Mouse (Mus musculus): ENCODE results near the gene Catsper3. TPM values are rescaled to one million over a fixed set of nuclear protein-coding genes. Genes with fewer than 3 reads are reported as not detected.

Catsper3 gene
- polyA plus RNA-seq, 1 experiment = not detected

DNA sequence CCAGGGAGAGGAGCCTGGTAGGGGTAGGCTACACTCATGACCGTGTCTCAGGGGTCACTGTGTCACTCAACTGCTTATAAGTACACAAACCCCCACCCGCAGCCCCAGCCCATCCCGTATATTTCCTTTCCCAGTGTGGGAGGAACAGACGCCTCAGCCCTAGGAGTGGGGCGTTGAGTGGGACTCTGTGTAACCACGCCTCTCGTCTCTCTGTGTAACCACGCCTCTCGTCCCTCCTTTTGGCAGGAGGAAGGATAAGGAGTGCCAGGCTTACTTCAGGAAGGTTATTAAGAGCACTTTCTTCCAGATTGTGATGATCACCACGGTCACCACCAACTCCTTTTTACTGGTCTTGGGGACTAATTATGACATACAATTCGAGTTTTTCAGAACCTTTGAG, 1.8 kb downstream of the Catsper3 start:
- no peak for TF ChIP-seq GATA1 (IDR thresholded peaks at IDR 0.05; ENCODE audit: borderline replicate concordance, low read length)
- no peak for TF ChIP-seq FLI1 (IDR thresholded peaks at IDR 0.05; ENCODE audit: low read length)
- Histone ChIP-seq H3K4me1 (no peaks in the 10 kb centered on the region), H3K36me3 (replicated peaks; ENCODE audit: low read length) (no peaks in the 10 kb centered on the region), H3K4me3 (replicated peaks) (no peak overlapping the region), H3K9me3 (peaks cover 32% of the 10 kb centered on the region), H3K27me3 (replicated peaks) (no peaks in the 10 kb centered on the region)

DNA sequence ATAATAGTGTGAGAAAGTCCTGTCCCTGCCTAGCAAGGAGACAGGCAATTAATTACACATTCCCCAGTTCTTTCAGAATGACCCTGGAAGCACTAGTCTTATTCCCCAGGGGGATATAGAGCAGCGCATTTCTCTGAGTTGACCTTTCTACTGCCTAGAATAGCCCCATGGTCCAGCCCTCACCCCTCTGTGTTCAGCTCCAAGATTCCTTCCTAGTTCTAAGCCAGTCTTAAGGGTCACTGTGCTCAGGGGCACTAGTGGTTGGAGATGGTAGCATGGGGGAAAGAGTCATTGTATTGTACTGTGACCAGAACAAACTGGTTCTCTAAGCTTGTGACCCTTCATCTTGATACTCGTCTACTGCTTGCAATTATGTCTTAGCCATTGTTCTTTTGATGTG, 16.9 kb downstream of the Catsper3 start:
- H3K4me3 ChIP-seq (replicated peaks) = no peak overlapping the region
- TF ChIP-seq FLI1 (IDR thresholded peaks at IDR 0.05; ENCODE audit: low read length) (no peak), GATA1 (IDR thresholded peaks at IDR 0.05; ENCODE audit: borderline replicate concordance, low read length) (no peak)
- no peaks in the 10 kb centered on the region for H3K36me3 ChIP-seq (replicated peaks; ENCODE audit: low read length)
- peaks cover 14% of the 10 kb centered on the region for H3K27me3 ChIP-seq (replicated peaks)
- peaks cover 18% of the 10 kb centered on the region for H3K9me3 ChIP-seq
- no peaks in the 10 kb centered on the region for H3K4me1 ChIP-seq

DNA sequence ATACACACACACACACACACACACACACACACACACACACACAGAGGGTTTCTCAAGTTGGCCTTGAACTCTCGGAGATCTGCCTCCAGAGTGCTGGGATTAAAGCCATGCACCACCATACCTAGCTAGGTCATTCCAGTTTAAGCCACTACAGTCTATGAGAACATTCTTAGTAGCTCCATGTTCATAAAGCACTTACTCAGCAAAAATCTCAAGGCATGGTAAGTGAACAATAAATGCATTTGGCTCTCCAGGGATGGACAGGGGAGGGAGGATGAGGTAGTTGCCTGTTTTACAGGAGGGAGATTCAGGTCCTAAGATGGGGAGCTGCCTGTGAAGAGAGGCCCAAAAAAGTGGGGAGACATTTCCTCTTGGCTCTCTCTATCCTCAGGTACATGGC, 19.6 kb downstream of the Catsper3 start:
- H3K4me3 ChIP-seq (replicated peaks) = no peak overlapping the region
- no peaks in the 10 kb centered on the region for H3K4me1 ChIP-seq
- peaks cover 18% of the 10 kb centered on the region for H3K9me3 ChIP-seq
- peaks cover 18% of the 10 kb centered on the region for H3K27me3 ChIP-seq (replicated peaks)
- no peak for TF ChIP-seq GATA1 (IDR thresholded peaks at IDR 0.05; ENCODE audit: borderline replicate concordance, low read length)
- TF ChIP-seq FLI1 (IDR thresholded peaks at IDR 0.05; ENCODE audit: low read length) = no peak
- no peaks in the 10 kb centered on the region for H3K36me3 ChIP-seq (replicated peaks; ENCODE audit: low read length)

DNA sequence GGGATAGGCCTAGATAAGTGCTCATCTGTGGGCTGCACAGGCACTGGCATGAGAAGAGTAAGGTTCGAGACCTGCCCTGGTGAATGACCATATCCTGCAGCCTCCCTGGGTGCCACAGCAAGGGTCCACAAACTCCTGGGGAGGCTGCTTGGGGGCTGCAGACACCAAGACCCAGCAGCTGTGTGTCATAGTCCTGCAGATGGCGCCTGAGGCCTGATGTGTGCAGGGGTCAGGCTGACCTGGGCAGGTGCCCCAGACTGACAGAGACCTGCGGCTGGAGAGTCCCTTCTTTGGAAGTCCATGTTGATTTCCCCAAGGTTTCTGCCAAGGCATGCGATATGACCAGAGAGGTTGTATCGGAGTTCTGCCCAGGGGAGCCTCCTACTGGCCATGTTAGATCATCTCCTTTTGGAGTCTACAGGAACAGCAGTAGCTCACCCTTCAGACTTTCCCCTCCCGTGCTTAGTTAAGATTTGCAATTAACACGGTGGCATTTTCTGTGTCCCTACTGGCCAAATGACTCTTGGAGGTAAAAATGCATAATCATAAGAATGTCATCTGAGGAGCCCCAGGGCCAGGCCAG, 24.8 kb downstream of the Catsper3 start:
- Histone ChIP-seq H3K4me3 (replicated peaks) (no peak overlapping the region), H3K27me3 (replicated peaks) (peaks cover 42% of the 10 kb centered on the region), H3K9me3 (peaks cover 2% of the 10 kb centered on the region; the same call in 1 of the 2 replicates), H3K4me1 (no peaks in the 10 kb centered on the region), H3K36me3 (replicated peaks; ENCODE audit: low read length) (no peaks in the 10 kb centered on the region)
- TF ChIP-seq GATA1 (IDR thresholded peaks at IDR 0.05; ENCODE audit: borderline replicate concordance, low read length) = no peak
- no peak for TF ChIP-seq FLI1 (IDR thresholded peaks at IDR 0.05; ENCODE audit: low read length)

DNA sequence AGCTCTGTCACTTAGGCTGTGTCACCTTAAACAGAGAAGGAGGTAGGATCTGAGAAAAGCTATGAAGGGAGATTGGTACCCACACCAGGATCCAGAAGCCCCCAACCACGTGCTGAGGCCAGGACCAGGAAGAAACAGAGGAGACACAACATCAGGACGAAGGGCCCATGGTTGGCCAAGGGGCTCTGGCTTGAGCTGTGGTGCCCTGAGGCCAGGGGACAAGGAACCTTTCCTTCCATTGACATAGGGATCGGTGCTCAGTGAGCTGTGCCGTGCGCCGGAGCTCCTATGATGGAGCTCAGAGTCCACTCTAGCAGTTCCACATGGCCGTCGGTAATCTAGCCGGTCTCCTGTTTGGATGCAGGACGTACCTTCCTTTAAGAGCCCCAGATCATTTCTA, 25.3 kb downstream of the Catsper3 start:
- no peaks in the 10 kb centered on the region for H3K36me3 ChIP-seq (replicated peaks; ENCODE audit: low read length)
- no peaks in the 10 kb centered on the region for H3K4me1 ChIP-seq
- no peaks in the 10 kb centered on the region for H3K9me3 ChIP-seq
- H3K27me3 ChIP-seq (replicated peaks) = peaks cover 42% of the 10 kb centered on the region
- H3K4me3 ChIP-seq (replicated peaks) = no peak overlapping the region
- no peak for TF ChIP-seq GATA1 (IDR thresholded peaks at IDR 0.05; ENCODE audit: borderline replicate concordance, low read length)
- TF ChIP-seq FLI1 (IDR thresholded peaks at IDR 0.05; ENCODE audit: low read length) = no peak

DNA sequence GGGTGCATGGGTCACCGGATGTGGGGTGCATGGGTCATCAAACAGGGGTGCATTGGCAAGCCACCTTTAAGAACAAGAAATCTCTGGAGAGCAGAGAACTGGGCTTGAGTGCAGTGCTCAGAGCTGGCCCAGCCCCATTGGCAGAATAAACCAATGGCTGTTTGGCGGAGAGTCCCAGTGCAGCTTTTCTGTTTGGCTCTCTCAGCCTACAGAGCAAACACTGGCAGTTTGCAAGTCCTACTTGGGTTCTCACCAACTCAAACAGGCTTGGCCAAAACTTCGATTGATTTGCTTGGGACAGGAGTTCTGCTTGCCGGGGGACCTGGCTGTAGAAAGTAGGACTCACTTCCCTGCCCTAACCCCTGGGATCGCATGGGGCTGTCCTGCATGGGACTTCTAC, 26.6 kb downstream of the Catsper3 start:
- no peaks in the 10 kb centered on the region for H3K9me3 ChIP-seq
- no peaks in the 10 kb centered on the region for H3K4me1 ChIP-seq
- H3K36me3 ChIP-seq (replicated peaks; ENCODE audit: low read length) = no peaks in the 10 kb centered on the region
- TF ChIP-seq GATA1 (IDR thresholded peaks at IDR 0.05; ENCODE audit: borderline replicate concordance, low read length) = no peak
- TF ChIP-seq FLI1 (IDR thresholded peaks at IDR 0.05; ENCODE audit: low read length) = no peak
- H3K27me3 ChIP-seq (replicated peaks) = peaks cover 47% of the 10 kb centered on the region
- H3K4me3 ChIP-seq (replicated peaks) = no peak overlapping the region

DNA sequence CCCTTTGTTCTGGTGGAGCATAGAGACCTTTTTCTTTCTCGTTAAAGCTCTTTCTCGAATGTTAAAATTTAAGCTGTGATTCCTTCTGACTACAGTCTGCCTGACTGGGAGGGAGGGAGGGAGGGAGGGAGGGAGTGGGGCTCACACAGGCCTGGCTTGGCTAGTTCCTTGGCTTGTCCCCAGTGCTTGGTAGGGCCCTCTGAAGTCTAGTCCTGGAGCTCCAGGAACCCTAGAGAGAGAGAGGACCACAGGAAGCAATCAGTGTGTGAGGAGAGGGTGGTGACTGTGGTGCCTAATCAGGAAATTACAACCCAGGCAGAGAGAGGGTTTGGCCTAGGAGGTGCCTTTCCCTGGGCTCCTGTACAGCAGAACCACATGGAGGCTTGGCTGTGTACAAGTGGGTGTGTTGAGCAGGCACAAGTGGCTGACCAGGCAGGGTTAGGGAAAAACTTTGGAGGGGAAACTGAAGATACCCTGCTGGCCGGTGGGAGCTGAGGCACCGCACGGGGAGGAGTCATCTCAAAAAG, 29.2 kb downstream of the Catsper3 start:
- Histone ChIP-seq H3K36me3 (replicated peaks; ENCODE audit: low read length) (no peaks in the 10 kb centered on the region), H3K4me3 (replicated peaks) (no peak overlapping the region), H3K9me3 (no peaks in the 10 kb centered on the region), H3K27me3 (replicated peaks) (peaks cover 62% of the 10 kb centered on the region), H3K4me1 (no peaks in the 10 kb centered on the region)
- TF ChIP-seq FLI1 (IDR thresholded peaks at IDR 0.05; ENCODE audit: low read length) = no peak
- no peak for TF ChIP-seq GATA1 (IDR thresholded peaks at IDR 0.05; ENCODE audit: borderline replicate concordance, low read length)

DNA sequence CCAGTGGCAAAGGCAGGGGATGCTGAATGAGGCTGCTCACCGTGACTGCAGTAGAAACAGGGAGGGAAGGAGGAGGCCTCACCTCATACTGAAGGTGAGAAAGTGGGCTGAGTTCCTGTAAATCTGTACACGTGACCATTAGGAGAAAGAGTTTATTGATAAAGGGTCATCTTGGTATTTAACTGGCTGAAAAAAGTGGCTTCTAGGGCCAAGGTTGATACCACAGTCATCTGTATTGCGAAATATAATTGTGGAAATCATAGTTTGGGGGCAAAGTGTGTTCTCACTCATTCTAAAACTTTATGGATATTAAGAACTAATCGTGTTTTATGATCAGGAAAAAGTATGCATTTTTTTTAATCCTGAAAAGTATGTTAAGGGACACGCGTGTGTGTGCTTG, 30.5 kb downstream of the Catsper3 start:
- no peaks in the 10 kb centered on the region for H3K36me3 ChIP-seq (replicated peaks; ENCODE audit: low read length)
- TF ChIP-seq GATA1 (IDR thresholded peaks at IDR 0.05; ENCODE audit: borderline replicate concordance, low read length) (no peak), FLI1 (IDR thresholded peaks at IDR 0.05; ENCODE audit: low read length) (no peak)
- H3K27me3 ChIP-seq (replicated peaks) = peaks cover 57% of the 10 kb centered on the region
- no peak overlapping the region for H3K4me3 ChIP-seq (replicated peaks)
- no peaks in the 10 kb centered on the region for H3K4me1 ChIP-seq
- no peaks in the 10 kb centered on the region for H3K9me3 ChIP-seq

DNA sequence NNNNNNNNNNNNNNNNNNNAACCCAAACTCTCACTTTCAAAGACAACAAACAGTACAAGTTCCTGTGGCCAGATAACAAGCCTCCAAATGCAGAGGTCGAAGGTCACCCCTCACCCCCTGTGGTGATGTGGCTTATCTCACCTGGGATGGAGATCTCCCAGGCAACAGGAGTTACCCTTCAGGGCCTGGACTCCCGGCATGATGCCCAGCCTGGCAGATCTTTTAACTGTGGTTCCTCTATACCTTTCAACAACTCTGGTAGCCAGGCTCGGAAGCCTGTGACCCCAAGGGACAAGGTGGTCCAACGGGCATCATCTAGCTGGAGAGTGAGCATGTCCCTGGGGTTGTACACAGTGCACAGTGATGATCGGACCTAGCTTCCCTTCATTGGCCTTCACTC, 38.1 kb downstream of the Catsper3 start:
- Histone ChIP-seq H3K4me1 (peaks cover 12% of the 10 kb centered on the region), H3K27me3 (replicated peaks) (peaks cover 80% of the 10 kb centered on the region)

DNA sequence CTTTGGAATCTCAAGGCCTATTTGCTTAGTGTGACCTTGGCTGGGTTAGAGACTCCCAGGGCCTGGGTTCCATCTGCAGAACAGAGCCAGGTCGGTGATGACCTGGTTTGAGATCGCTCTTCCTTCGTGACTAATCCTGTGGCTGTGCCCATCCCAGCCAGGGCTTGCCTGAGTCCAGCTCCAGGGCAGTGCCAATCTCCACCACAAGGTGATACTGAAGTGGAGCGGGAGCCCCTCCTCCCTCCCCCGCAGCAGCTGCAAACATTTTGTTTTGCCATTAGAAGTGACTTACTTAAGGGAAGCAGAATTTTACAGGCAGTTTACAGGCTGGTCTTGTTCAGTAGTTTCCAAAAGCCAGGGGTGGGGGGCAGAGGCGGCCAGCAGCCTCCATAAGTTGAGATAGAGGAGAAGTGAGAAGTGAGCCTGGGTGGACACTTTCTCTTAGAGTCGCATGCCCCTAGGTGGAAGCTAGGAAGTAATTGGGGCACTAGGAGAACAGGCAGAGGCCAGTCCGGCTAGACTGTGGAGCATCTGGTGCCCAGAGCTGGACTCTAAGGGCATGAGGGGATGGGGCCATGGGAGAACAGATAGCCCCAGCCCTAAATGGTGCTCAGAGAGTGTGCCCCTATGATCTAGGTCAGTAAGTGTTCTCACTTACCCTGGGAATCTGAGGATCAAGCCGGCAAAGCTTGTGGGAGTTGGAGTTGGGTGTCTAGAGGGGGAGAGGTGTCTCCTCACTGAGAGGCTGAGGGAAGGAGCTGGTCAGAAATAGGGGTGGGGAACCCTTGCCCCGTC, 40.0 kb downstream of the Catsper3 start:
- H3K27me3 ChIP-seq (replicated peaks) = peaks cover 87% of the 10 kb centered on the region
- H3K9me3 ChIP-seq = 0 out of 2 replicates have a peak, but pooled peaks cover 3% of the 10 kb centered on the region
- H3K4me3 ChIP-seq (replicated peaks) = no peak overlapping the region
- TF ChIP-seq GATA1 (IDR thresholded peaks at IDR 0.05; ENCODE audit: borderline replicate concordance, low read length) (no peak), FLI1 (IDR thresholded peaks at IDR 0.05; ENCODE audit: low read length) (no peak)
- no peaks in the 10 kb centered on the region for H3K36me3 ChIP-seq (replicated peaks; ENCODE audit: low read length)
- H3K4me1 ChIP-seq = peaks cover 25% of the 10 kb centered on the region

More for the DNA sequence above, 38.1 kb downstream of the Catsper3 start:
- TF ChIP-seq GATA1 (IDR thresholded peaks at IDR 0.05; ENCODE audit: borderline replicate concordance, low read length) = no peak
- no peak for TF ChIP-seq FLI1 (IDR thresholded peaks at IDR 0.05; ENCODE audit: low read length)
- no peaks in the 10 kb centered on the region for H3K36me3 ChIP-seq (replicated peaks; ENCODE audit: low read length)
- H3K9me3 ChIP-seq = 0 out of 2 replicates have a peak, but pooled peaks cover 3% of the 10 kb centered on the region
- no peak overlapping the region for H3K4me3 ChIP-seq (replicated peaks)
